Mouse (Mus musculus) MEL (cell line): Measurements from ENCODE around the gene Mitf.

Experiments used
- MYB ChIP-seq: IDR thresholded peaks from 2 replicates; pipeline ENCODE4 v1.6.1; 2011; ENCODE audit warnings: mild to moderate bottlenecking, low read depth, low read length, improper control_type of control experiment
- MYC ChIP-seq: IDR thresholded peaks from 2 replicates; pipeline ENCODE4 v1.6.1; 2011; ENCODE audit warnings: low read depth, mild to moderate bottlenecking, low read length, improper control_type of control experiment, moderate library complexity
- POLR2A ChIP-seq, 2 experiments: IDR thresholded peaks; 2 replicates each; pipeline ENCODE4 v1.6.1; 2011 to 2012; ENCODE audit warnings: low read length in 2 of 2, mild to moderate bottlenecking in 2 of 2, control low read depth in 1 of 2, improper control_type of control experiment in 1 of 2, low read depth in 1 of 2, moderate library complexity in 1 of 2; ENCODE audit not compliant: control insufficient read depth in 1 of 2, insufficient read depth in 1 of 2, poor library complexity in 1 of 2
- POLR2AphosphoS2 ChIP-seq: IDR thresholded peaks from 2 replicates; pipeline ENCODE4 v1.6.1; 2011; ENCODE audit warnings: low read length, improper control_type of control experiment

DNA sequence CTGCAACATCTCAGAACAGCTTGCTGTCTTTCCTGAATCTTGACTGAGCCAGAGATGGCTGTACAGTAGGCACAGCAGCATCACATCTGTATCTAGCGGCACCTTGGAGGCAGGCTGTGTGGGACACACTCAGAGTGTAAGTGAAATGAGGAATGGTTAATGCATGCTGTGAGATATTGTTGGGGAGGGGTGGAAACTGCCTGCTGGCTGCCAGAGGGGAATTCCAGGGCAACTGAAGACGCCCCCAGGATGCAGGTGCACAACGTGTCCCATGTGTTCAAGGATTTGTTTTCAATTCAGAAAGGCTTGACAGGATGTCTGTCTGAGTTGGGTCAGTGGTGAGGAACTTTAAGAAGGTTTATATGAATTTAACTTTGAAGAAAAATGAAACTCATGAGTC is 37.3 kb downstream of the Mitf start:
- no peak for TF ChIP-seq POLR2AphosphoS2
- TF ChIP-seq MYC, result no peak
- no peak for TF ChIP-seq POLR2A (IDR thresholded peaks at IDR 0.05; ENCODE audit: control insufficient read depth in 1 of 2, insufficient read depth in 1 of 2, low read depth in 1 of 2, low read length in 2 of 2, poor library complexity in 1 of 2)
- TF ChIP-seq MYB, result no peak
